Mouse (Mus musculus) olfactory bulb, adult 2 months (tissue): Measurements from ENCODE around the gene Gm20481. TPM values are rescaled to one million over a fixed set of nuclear protein-coding genes. Genes with fewer than 3 reads are reported as not detected.
"Not testable (repeated sequence)": the region's sequence is repeated elsewhere in the genome, so short reads cannot be mapped to it uniquely, and the experiment has no call there.

Experiments used
- H3K27ac ChIP-seq: fragments of 200-500 bp; 2 replicates; pipeline ENCODE4 v1.5.1; 2012; ENCODE audit warnings: low read depth, low read length; ENCODE audit not compliant: insufficient read depth
- H3K4me1 ChIP-seq: fragments of 200-500 bp; 2 replicates; pipeline ENCODE4 v1.6.1; 2012; ENCODE audit warnings: low read length; ENCODE audit not compliant: control insufficient read depth, insufficient read depth
- H3K4me3 ChIP-seq: fragments of 200-500 bp; 2 replicates; pipeline ENCODE4 v1.5.1; 2012; ENCODE audit warnings: mild to moderate bottlenecking, low read depth, low read length, moderate library complexity; ENCODE audit not compliant: insufficient read depth
- CTCF ChIP-seq: fragments of 200-500 bp; IDR thresholded peaks from 2 replicates; pipeline ENCODE4 v1.5.1; 2012; ENCODE audit warnings: low read depth, mild to moderate bottlenecking, low read length, moderate library complexity; ENCODE audit not compliant: insufficient read depth
- POLR2A ChIP-seq: fragments of 200-500 bp; IDR thresholded peaks from 2 replicates; pipeline ENCODE4 v1.6.1; 2012; ENCODE audit warnings: mild to moderate bottlenecking, low read depth, low read length, moderate library complexity; ENCODE audit not compliant: insufficient read depth
- WGBS: fragments of 180-500 bp; shearing (Covaris S2); methylation state at CpG from one replicate; pipeline ENCODE4 v1.1.7; 2018; 5-methylcytosine and 5-hydroxymethylcytosine counted together
- polyA plus RNA-seq: library from polyadenylated mRNA; stranded (reverse); fragments of >200 nt; gene quantifications from 2 replicates; pipeline ENCODE4 v1.2.4, GENCODE M21; 2012; ENCODE audit warnings: low replicate concordance; ENCODE audit not compliant: missing spikeins, insufficient read depth, insufficient read length

Gene Gm20481
- polyA plus RNA-seq, 1 experiment: not detected

DNA sequence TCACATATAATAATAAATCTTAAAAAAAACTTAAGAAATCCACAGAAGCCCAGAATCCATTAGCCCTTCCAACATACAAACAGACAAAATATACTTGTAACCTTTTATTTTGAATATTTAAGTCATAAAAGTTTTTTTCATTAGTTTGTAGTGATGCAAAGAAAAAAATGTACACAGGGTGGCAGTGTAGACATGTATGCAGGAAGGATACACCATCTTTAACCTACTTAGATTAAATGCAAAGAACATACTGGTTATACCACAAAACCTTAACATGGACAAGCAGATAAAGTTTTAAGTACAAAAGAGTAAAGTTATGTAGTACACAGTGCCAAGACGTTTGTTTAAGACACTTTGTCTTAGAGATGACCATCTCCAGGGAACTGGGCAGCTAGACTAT, 13.4 kb upstream of the Gm20481 start:
- 39% methylated on average over 1 of the region's 1 CpGs for WGBS
- H3K4me1 ChIP-seq: peaks cover 5% of the 10 kb centered on the region; the same call in 1 of the 2 replicates
- TF ChIP-seq POLR2A (no peak), CTCF (no peak)
- H3K27ac ChIP-seq: no peak overlapping the region
- no peak overlapping the region for H3K4me3 ChIP-seq

DNA sequence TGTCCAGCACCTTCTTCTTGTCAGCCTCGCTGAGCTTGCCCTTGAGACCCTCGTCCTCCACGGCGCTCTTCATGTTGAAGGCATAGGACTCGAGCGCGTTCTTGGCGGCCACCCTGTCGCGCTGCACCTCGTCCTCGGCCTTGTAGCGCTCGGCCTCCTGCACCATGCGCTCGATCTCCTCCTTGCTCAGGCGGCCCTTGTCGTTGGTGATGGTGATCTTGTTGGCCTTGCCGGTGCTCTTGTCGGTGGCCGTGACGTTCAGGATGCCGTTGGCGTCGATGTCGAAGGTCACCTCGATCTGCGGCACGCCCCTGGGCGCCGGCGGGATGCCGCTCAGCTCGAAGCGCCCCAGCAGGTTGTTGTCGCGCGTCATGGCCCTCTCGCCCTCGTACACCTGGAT, 12.4 kb upstream of the Gm20481 start:
- H3K4me1 ChIP-seq, H3K27ac ChIP-seq, H3K4me3 ChIP-seq: not testable (repeated sequence)
- WGBS: 9% methylated on average over 39 of the region's 40 CpGs

DNA sequence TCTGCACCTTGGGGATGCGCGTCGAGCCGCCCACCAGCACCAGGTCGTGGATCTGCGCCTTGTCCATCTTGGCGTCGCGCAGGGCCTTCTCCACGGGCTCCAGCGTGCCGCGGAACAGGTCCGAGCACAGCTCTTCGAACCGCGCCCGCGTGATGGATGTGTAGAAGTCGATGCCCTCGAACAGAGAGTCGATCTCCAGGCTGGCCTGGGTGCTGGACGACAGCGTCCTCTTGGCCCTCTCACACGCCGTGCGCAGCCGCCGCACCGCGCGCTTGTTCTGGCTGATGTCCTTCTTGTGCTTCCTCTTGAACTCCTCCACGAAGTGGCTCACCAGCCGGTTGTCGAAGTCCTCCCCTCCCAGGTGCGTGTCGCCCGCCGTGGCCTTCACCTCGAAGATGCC, 11.7 kb upstream of the Gm20481 start:
- H3K4me1 ChIP-seq, H3K4me3 ChIP-seq, H3K27ac ChIP-seq: not testable (repeated sequence)
- WGBS: 21% methylated on average over 31 of the region's 40 CpGs

DNA sequence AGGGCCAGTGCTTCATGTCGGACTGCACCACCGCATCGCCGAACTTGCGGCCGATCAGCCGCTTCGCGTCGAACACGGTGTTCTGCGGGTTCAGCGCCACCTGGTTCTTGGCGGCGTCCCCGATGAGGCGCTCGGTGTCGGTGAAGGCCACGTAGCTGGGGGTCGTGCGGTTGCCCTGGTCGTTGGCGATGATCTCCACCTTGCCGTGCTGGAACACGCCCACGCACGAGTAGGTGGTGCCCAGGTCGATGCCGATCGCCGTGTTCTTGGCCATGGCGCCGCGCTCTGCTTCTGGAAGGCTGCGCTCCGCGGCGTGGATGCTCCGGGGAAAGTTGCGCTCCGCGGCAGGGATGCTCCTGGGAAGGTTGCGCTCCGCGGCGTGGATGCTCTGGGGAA, 11.0 kb upstream of the Gm20481 start:
- not testable (repeated sequence) for H3K4me1 ChIP-seq, H3K27ac ChIP-seq
- peak overlapping the region; percentile 49 for H3K4me3 ChIP-seq
- 0% methylated on average over 27 of the region's 47 CpGs for WGBS

GRCm38 (mm10) chr17:34959130-34959778, 10.5 kb upstream of the Gm20481 start, which contains the start of gene Hspa1b:
Gene Hspa1b, minus strand, starts transcription at chr17:34959238.
- H3K27ac ChIP-seq: peak within 1 kb of the TSS; percentile 78
- peak within 1 kb of the TSS; percentile 49 for H3K4me3 ChIP-seq
- H3K4me1 ChIP-seq: not testable (repeated sequence)
- under 1% methylated on average over 32 of the region's 32 CpGs for WGBS
- peak; percentile 47 for TF ChIP-seq POLR2A

DNA sequence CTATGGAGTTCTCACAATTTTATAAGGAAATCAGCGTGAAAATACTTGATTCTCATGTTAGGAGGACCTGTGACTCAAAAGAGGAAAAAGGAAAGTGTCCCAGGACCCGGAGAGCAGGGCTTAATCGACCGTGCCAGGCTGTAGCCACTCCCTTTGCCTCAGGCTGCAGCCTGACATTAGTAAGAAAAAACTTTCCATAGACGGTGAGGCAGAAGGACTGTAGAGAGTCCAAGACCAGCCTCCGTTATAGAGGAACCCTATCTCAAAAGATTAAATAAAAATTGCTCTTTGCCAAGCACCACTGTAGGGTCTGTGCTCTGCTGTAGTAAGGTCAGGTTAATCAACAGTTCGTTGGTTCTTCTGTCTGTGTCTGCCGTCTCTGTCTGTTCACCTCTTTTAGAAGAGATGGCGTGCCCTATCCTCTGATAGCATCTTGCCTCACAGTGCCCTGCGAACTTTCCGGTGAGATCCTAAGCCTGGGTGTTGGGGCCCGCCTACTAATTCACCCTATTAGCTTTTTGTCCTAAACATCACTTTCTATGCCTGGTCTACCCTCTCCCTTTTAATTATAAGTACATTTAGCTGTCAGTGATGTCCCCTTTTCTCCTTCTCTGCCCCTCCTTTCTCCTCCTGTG, 9.7 kb upstream of the Gm20481 start:
- WGBS: 13% methylated on average over 12 of the region's 12 CpGs
- no peak overlapping the region for H3K4me3 ChIP-seq
- no peak overlapping the region for H3K27ac ChIP-seq
- no peak for TF ChIP-seq CTCF
- TF ChIP-seq POLR2A: no peak
- peaks cover 5% of the 10 kb centered on the region; the same call in 1 of the 2 replicates for H3K4me1 ChIP-seq

GRCm38 (mm10) chr17:34960702-34961493, 8.8 kb upstream of the Gm20481 start:
- H3K4me1 ChIP-seq: peaks cover 8% of the 10 kb centered on the region; the same call in 1 of the 2 replicates
- no peak overlapping the region for H3K27ac ChIP-seq
- TF ChIP-seq CTCF (no peak), POLR2A (no peak)
- H3K4me3 ChIP-seq: no peak overlapping the region

DNA sequence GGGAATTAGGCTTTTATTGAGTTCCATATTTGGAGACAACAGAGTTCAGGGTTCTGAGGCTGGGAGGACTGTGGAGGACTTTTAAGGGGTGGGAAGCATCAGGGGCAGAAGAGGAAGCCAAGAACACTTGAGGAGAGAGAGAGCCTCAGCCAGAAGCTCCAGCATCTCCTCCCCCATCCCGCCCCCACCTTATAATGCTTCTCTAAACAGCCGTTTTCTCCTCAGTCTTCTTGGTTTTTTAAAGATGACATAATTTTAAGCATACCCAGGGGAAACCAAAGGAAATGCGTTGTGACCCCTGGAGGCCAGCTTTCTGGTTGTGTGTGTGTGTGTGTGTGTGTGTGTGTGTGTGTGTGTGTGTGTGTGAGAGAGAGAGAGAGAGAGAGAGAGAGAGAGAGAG, 7.6 kb upstream of the Gm20481 start:
- Histone ChIP-seq H3K4me1 (peaks cover 7% of the 10 kb centered on the region; the same call in 1 of the 2 replicates), H3K27ac (no peak overlapping the region), H3K4me3 (no peak overlapping the region)
- TF ChIP-seq CTCF: no peak
- TF ChIP-seq POLR2A: no peak
- 39% methylated on average over 3 of the region's 3 CpGs for WGBS

DNA sequence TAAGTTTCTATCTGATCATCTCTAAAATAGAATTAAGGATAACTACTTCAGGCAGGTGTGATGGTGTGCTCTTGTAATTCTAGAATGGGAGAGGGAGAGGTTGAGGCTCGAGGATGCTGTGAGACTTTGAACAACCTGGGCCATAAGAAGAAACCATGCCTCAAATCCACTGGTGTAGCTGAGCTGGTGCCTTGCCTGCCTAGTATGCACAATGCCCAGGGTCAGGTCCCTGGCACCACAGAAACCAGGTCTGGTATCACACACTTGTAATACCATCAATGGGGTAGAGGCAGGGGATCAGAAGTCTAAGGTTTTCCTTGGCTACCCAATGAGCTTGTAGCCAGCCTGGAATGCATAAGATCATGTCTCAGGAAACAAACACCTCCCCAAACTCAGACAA, 6.9 kb upstream of the Gm20481 start:
- WGBS: 74% methylated on average over 1 of the region's 1 CpGs
- H3K4me1 ChIP-seq: peaks cover 6% of the 10 kb centered on the region; the same call in 1 of the 2 replicates
- no peak overlapping the region for H3K4me3 ChIP-seq
- H3K27ac ChIP-seq: no peak overlapping the region
- TF ChIP-seq CTCF: no peak
- TF ChIP-seq POLR2A: no peak

GRCm38 (mm10) chr17:34964640-34965049, 5.1 kb upstream of the Gm20481 start:
- Histone ChIP-seq H3K4me1 (peaks cover 3% of the 10 kb centered on the region; the same call in 1 of the 2 replicates), H3K4me3 (no peak overlapping the region), H3K27ac (no peak overlapping the region)
- TF ChIP-seq CTCF (no peak), POLR2A (no peak)
- WGBS: 16% methylated on average over 1 of the region's 1 CpGs
